Mouse (Mus musculus) small intestine, adult 2 months (tissue): ENCODE results near the gene Atp5b.

ENCODE experiments used
- CTCF ChIP-seq: fragments of 200-500 bp; IDR thresholded peaks from 2 replicates; pipeline ENCODE4 v1.5.1; 2012; ENCODE audit warnings: low read depth, mild to moderate bottlenecking, control low read depth, inconsistent platforms, low read length, moderate library complexity, mixed read lengths; ENCODE audit not compliant: insufficient replicate concordance, insufficient read length; ENCODE audit errors: extremely low read depth
- POLR2A ChIP-seq: fragments of 200-500 bp; IDR thresholded peaks from 2 replicates; pipeline ENCODE4 v1.6.1; 2012; ENCODE audit warnings: low read depth, mild to moderate bottlenecking, control low read depth, inconsistent platforms, low read length, moderate library complexity

GRCm38 (mm10) chr10:128110103-128110761 is 27.2 kb downstream of the Atp5b start:
- TF ChIP-seq POLR2A (no peak), CTCF (no peak)
